Mouse (Mus musculus): ENCODE data around the gene Nfkbia.

Gene Nfkbia

DNA sequence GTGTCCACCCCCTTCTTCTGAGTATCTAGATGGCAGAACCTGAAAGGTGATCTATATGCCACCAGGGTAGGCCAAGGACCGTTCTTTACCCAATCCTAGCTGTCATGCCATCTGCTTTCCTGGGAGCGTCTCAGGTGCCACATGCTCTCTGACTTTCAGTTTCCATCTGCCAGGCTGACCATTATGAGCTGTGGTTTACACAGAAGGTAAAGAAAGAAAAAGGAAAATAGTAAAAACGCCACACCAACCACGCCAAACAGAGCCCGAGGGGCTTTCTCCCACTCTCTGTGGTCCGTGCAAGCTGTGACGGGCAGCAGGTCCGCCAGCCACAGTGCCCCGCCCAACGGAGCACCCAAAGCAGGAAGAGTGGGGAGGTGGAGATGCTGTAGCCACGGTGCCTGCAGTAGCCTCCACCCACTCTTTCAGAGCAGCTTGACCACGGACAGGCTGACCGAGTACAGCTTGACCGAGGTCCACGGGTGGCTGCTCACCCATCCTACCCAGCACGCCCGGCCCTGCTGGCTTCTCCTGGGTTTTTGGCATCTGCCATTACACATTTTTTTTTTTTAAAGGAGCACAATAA is 27.0 kb downstream of the Nfkbia start:
- peak; percentile 68 to 71 for DNase-seq

GRCm38 (mm10) chr12:55464846-55465361 is 27.5 kb downstream of the Nfkbia start:
- DNase-seq, result peak; percentile 17 to 26

GRCm38 (mm10) chr12:55463992-55464845 is 28.2 kb downstream of the Nfkbia start:
- peak; percentile 21 to 40 for DNase-seq

DNA sequence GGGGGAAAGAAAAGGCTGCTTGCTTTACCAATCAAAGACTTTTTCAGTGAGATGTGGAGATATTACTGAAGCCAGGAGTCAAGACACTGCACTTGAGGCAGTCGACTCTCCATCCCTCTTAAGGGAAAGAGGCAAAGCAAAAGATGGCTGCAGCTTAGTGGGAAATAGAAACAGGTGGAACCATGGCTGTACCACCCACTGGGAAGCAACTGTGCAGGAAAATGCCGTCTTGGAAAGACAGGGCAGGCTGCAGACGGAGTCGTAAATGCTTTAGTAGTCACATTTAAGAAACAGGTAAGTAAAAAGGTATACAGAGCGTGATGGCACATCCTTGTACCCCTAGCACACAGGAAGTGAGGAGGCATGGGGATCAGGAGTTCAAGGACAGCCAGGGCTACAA is 29.4 kb downstream of the Nfkbia start:
- peak; percentile 44 to 48 for DNase-seq

- DNase-seq, result no peak
Observed at GRCm38 (mm10) chr12:55462456-55462855, 30.0 kb downstream of the Nfkbia start.

DNA sequence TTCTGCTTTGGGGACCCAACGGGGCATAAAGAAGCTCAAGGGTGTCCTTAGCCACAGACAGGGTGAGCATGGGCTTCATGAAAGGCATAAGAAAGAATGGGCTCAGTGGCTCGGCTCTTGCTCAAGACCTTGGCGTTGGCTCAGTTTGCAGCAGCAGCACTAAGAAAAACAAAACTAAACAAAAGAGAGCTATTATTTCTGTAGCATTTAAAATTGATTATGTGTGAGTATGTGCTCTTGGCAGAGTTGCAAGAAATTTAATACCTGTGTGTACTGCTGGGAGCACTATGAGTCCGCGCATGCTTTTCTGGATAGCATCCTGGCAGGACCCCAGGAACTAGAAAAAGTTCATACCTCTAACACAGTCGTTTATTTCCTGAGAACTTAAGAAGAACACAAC is 30.7 kb downstream of the Nfkbia start:
- no peak for DNase-seq

DNA sequence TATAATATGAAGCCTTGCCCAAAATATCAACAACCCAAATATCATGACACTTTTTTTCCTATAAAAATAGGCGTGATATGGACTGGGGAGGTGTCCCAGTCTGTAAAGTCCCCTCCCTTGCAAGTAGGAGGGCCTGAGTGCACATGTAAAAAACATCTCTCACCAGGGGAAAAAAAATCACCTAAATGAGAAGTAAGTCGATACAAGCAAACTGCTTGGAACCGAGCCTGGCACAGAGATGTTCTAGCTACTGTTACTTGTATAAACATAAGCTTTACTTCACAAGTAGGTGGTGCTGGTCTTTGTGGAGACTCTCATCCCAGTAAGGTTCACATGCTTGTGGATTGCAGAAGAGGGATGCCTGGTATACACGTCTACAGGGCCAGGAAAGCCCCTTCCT is 31.5 kb downstream of the Nfkbia start:
- DNase-seq, result no peak

DNA sequence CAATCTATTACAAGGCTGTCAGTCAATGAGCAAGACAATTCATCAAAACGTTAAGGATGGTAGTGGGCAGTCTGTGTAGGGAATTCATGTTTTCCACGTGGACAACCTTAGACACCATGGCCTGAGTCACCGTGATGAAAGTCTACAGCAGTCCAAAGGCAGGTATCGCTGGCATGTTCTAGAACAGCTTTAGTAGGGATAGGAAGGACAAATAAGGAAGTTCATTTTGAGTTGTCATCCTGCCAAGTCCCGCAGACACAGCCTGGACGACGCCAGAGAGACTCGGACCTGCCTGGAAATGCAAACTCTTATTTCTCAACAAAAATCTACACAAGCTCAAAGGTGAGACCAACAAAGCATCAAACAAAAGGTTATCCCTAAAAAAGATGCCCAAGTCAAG is 32.7 kb downstream of the Nfkbia start:
- no peak for DNase-seq

GRCm38 (mm10) chr12:55456893-55457292 is 35.6 kb downstream of the Nfkbia start:
- no peak for DNase-seq

GRCm38 (mm10) chr12:55456136-55456535 is 36.3 kb downstream of the Nfkbia start:
- DNase-seq, result no peak

- no peak for DNase-seq
Observed at GRCm38 (mm10) chr12:55455206-55455605, 37.2 kb downstream of the Nfkbia start.

- DNase-seq, result no peak
Observed at GRCm38 (mm10) chr12:55453924-55454323, 38.5 kb downstream of the Nfkbia start.

- no peak for DNase-seq
Observed at GRCm38 (mm10) chr12:55452839-55453238, 39.6 kb downstream of the Nfkbia start.

GRCm38 (mm10) chr12:55450421-55450820 is 42.0 kb downstream of the Nfkbia start:
- DNase-seq, result no peak

GRCm38 (mm10) chr12:55449048-55449447 is 43.4 kb downstream of the Nfkbia start:
- DNase-seq, result no peak

DNA sequence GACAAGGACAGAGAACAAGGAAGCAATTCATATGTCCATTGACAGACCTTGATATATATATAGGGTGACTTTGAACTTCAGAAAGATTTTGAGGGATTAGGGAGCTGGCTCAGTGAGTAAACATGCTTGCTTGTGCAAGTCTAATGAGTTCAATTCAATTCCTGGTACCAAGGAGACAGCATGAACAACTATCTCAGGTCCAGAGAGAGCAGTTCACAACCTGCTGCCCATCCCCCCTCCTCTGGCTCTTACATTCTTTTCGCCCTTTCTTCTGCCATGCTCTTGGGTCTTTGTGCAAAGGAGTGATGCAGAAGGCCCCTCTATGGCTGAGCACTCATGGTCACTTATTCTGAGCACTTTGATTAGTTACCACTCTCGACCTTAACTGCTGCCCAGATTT is 44.0 kb downstream of the Nfkbia start:
- DNase-seq, result no peak

DNA sequence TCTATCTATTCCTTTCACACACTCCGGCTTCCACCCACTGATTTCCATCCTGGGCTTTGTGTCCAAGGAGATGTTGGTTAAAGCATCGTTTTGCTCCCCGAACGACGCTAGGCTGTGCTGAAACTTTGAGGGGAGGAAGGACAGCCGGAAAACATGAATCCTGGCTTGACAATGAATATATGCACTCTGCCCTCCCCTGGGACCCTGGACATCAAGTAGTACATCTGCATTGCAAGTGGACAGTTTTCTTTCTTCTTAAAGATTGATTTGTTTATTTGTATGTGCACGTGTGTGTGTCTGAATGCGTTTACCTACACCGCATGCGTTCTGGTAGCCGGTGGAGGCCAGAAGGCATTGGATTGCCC is 45.1 kb downstream of the Nfkbia start:
- no peak for DNase-seq

- peak; percentile 80 to 81 for DNase-seq
Observed at GRCm38 (mm10) chr12:55446746-55447395, 45.6 kb downstream of the Nfkbia start.

GRCm38 (mm10) chr12:55446366-55446745 is 46.1 kb downstream of the Nfkbia start:
- no peak for DNase-seq

GRCm38 (mm10) chr12:55445583-55445982 is 46.9 kb downstream of the Nfkbia start:
- no peak for DNase-seq

- no peak for DNase-seq
Observed at GRCm38 (mm10) chr12:55444031-55444451, 48.4 kb downstream of the Nfkbia start.

DNA sequence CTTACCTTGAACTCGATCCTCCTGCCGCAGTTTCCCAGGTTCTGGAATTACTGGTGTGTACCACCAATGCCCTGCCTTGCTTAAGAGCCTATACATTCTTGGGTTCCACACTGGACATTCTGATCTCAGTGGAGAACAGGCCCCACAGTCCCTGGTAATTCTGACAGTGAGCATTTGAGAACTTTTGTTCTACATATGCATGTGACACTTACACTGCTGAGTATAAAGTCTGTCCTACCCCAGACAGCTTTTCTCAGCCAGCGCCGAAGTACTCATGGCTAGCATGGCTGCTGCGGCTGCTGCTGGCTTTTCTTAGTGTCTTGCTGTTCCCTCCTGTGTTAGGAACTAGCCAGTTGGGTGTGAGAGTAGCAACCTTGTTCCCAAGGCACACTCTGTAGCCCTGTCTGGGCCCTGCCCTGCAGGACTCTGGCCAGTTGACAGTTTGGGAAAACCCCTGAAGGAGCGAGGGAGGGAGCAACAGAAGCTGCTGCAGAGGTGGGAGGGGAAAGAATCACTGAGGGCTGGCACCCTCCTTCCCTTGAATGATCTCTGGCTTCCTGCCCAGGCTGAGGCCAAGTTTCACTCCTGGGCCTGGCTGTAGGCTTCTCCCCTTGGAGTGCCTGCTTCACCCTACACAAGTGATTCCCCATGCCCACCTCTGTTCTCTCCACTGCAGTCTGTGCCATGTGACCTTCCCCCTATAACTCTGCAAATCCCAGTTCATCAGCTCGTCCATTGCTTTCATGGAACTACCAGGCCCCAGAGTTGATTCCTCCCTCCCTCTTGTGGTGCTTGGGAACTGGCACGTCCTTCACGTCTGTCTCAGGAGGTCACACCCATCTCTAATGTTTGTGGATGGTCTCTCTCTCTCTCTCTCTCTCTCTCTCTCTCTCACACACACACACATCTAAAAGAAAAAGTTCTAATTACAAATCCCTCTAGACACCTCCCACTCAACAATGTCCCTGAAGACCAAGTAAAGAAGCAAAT is 49.3 kb downstream of the Nfkbia start:
- peak in 1 of 2 experiments; percentile 22 for DNase-seq

Measured in cerebellum, postnatal 36 days (tissue).